Mouse (Mus musculus) intestine, postnatal 0 days (tissue): ENCODE results near the gene Cfd. TPM values are rescaled to one million over a fixed set of nuclear protein-coding genes. Genes with fewer than 3 reads are reported as not detected.
"Not testable (repeated sequence)": the region's sequence is repeated elsewhere in the genome, so short reads cannot be mapped to it uniquely, and the experiment has no call there.

Experiments used
- ATAC-seq: fragments of 200-750 bp; cut with Nextera tagmentation; 2 replicates; pipeline ENCODE4 v1.8.0; 2017; ENCODE audit warnings: mild to moderate bottlenecking, moderate TSS enrichment, moderate library complexity
- H3K27ac ChIP-seq: fragments of 300-500 bp; sonication (generic); 2 replicates; pipeline ENCODE4 v1.5.1; 2014; ENCODE audit warnings: mild to moderate bottlenecking, low read depth, low read length, moderate library complexity
- H3K27me3 ChIP-seq: fragments of 300-500 bp; sonication (generic); replicated peaks from 2 replicates; pipeline ENCODE4 v1.6.1; 2014; ENCODE audit warnings: low read length, mixed read lengths; ENCODE audit not compliant: control insufficient read depth, insufficient read depth
- H3K36me3 ChIP-seq: fragments of 300-500 bp; sonication (generic); 2 replicates; pipeline ENCODE4 v1.6.1; 2014; ENCODE audit warnings: mild to moderate bottlenecking, moderate library complexity; ENCODE audit not compliant: control insufficient read depth, insufficient read depth
- H3K4me1 ChIP-seq: fragments of 300-500 bp; sonication (generic); replicated peaks from 2 replicates; pipeline ENCODE4 v1.6.1; 2014; ENCODE audit warnings: antibody characterized with exemption, low read length, mixed read lengths; ENCODE audit not compliant: control insufficient read depth, insufficient read depth
- H3K4me2 ChIP-seq: fragments of 300-500 bp; sonication (generic); replicated peaks from 2 replicates; pipeline ENCODE4 v1.6.1; 2014; ENCODE audit warnings: low read depth, mild to moderate bottlenecking, moderate library complexity
- H3K4me3 ChIP-seq: fragments of 300-500 bp; sonication (generic); 2 replicates; pipeline ENCODE4 v1.5.1; 2014; ENCODE audit warnings: low read depth, low read length
- H3K9ac ChIP-seq: fragments of 300-500 bp; sonication (generic); 2 replicates; pipeline ENCODE4 v1.6.1; 2014; ENCODE audit warnings: mild to moderate bottlenecking, low read depth, low read length
- H3K9me3 ChIP-seq: fragments of 300-500 bp; sonication (generic); 2 replicates; pipeline ENCODE4 v1.6.1; 2016; ENCODE audit warnings: mixed run types; ENCODE audit not compliant: control insufficient read depth
- CTCF ChIP-seq: sonication (generic); IDR thresholded peaks from 2 replicates; pipeline ENCODE4 v1.5.1; 2016; ENCODE audit warnings: low read depth, mild to moderate bottlenecking, control low read depth, antibody characterized with exemption, moderate library complexity
- WGBS: fragments of 180-500 bp; shearing (Covaris S2); extraction: QIAGEN DNeasy Blood & Tissue Kit; methylation state at CpG from one replicate; pipeline ENCODE4 v1.1.7; 2014; 5-methylcytosine and 5-hydroxymethylcytosine counted together
- polyA plus RNA-seq: library from polyadenylated mRNA; unstranded; fragments of >200 nt; fragmentation: Nextera tagmentation; extraction: Ambion mirVana; gene quantifications from 2 replicates; pipeline ENCODE4 v1.2.1, GENCODE M21; 2015

The Cfd gene
- polyA plus RNA-seq, 1 experiment from 2014 or later: not detected

DNA sequence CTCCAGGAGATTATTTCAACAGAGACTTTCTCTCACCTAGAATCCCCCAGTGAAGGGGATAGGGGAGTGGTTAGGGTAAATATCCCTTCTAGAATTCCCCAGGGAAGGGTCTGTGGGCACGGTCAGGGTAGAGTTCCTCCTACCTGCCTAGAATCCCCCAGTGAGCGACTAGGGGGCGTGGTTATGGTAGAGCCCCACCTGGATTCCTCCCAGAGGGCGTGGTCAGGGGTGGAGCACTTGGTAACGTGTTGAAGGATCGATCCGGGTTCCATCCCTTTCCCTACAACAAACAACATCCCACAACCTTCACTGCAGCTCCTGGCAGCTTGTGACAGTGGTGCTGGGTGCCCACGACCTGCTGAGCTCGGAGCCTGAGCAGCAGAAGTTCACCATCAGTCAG is 9.9 kb upstream of the Cfd start:
- Histone ChIP-seq H3K27me3 (0 out of 2 replicates have a peak, but pooled peaks cover 9% of the 10 kb centered on the region), H3K27ac (no peak overlapping the region), H3K9me3 (no peaks in the 10 kb centered on the region), H3K36me3 (no peaks in the 10 kb centered on the region), H3K9ac (no peak overlapping the region), H3K4me2 (peak overlapping the region; percentile 32; the same call in 1 of the 2 replicates), H3K4me1 (0 out of 2 replicates have a peak, but pooled peaks cover 2% of the 10 kb centered on the region), H3K4me3 (no peak overlapping the region; the same call in 1 of the 2 replicates)
- ATAC-seq: no peak
- TF ChIP-seq CTCF: no peak
- WGBS: 14% methylated on average over 9 of the region's 9 CpGs

DNA sequence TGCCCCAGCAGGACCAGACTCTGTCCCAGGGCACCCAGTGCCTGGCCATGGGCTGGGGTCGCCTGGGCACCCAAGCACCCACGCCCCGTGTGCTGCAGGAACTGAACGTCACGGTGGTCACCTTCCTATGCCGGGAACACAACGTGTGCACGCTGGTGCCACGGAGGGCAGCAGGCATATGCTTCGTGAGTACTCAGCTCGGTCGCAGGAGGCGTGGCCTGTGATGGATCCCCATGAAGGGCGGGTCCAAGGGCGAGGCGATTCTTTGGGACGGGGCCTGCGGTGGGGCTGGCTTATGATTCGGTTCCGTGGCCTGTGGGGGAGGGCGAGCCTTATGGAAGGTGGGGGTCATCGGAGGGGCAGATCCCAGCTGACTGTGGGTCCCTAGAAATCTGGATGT is 8.7 kb upstream of the Cfd start:
- no peak for ATAC-seq
- 9% methylated on average over 22 of the region's 22 CpGs for WGBS
- Histone ChIP-seq H3K4me1 (0 out of 2 replicates have a peak, but pooled peaks cover 2% of the 10 kb centered on the region), H3K9ac (no peak overlapping the region), H3K36me3 (no peaks in the 10 kb centered on the region), H3K27ac (no peak overlapping the region), H3K9me3 (no peaks in the 10 kb centered on the region), H3K4me3 (peak overlapping the region; percentile 5; the same call in 1 of the 2 replicates), H3K27me3 (0 out of 2 replicates have a peak, but pooled peaks cover 9% of the 10 kb centered on the region), H3K4me2 (peak overlapping the region; percentile 44)
- no peak for TF ChIP-seq CTCF

DNA sequence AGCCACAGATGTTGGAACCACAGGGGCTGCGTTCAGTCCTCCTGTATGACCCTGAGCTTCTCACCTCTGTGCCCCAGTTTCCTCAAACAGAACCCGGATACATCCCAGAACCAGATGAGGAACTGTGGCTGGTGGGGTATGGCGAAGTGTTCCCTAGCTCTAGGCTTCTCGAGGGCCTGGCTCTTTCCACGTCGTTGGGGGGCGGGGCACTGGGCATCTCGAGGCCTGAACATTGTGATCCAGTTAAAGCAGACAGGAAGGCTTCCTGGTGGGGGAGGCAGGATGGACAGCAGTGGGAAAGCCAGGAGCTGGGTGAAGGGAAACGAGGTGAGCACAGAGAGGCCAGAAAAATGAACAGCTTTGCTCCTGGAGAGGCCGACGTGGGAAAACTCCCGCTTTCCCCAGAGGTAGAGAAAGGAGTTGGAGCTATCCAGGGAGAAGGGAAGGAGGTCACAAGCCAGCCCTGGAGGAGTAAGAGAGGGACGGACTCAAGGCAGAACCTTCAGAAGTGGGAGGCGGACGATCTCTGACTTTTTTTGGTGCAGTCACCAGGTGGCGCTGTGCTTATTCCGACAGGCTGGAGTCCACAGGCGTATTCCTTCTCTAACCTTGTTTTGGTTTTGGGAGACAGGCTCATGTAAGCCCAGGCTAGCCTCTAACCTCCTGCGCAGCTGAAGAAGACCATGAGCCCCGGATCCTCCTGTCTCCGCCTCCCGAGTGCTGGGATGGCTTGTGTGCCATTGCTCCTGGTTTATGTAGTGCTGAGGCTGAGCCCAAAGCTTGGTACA is 7.2 kb upstream of the Cfd start:
- peak; percentile 85 for TF ChIP-seq CTCF
- Histone ChIP-seq H3K4me3 (no peak overlapping the region; the same call in 1 of the 2 replicates), H3K27me3 (0 out of 2 replicates have a peak, but pooled peaks cover 9% of the 10 kb centered on the region), H3K36me3 (no peaks in the 10 kb centered on the region), H3K9ac (no peak overlapping the region), H3K9me3 (no peaks in the 10 kb centered on the region), H3K4me2 (0 out of 2 replicates have a peak overlapping the region, but pooled peaks have one; percentile 21), H3K27ac (no peak overlapping the region), H3K4me1 (0 out of 2 replicates have a peak, but pooled peaks cover 2% of the 10 kb centered on the region)
- ATAC-seq: 0 out of 2 replicates have a peak, but pooled peaks have one; percentile 22
- WGBS: 21% methylated on average over 22 of the region's 22 CpGs

DNA sequence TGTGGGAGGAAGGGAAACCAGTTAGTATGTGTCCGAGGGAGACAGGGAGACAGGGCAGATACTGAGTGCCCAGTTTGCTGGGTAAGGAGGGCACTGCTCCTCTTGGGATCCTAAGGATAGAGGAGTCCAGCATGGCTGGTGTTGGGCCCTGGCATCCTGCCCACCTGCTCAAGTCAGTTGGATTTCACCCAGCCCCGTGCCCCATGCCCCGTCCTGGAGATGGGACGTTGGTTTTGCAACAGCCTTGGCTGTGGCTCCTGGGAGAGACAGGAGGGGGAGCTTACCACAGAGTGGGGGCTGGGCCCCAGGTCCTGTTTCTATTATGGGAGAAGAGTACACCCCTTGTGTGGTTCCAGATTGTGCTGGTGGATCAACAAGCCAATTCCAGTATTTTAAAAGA is 6.2 kb upstream of the Cfd start:
- Histone ChIP-seq H3K4me1 (0 out of 2 replicates have a peak, but pooled peaks cover 2% of the 10 kb centered on the region), H3K4me3 (no peak overlapping the region), H3K27ac (no peak overlapping the region), H3K9ac (no peak overlapping the region), H3K9me3 (no peaks in the 10 kb centered on the region), H3K36me3 (no peaks in the 10 kb centered on the region), H3K27me3 (0 out of 2 replicates have a peak, but pooled peaks cover 9% of the 10 kb centered on the region), H3K4me2 (no peak overlapping the region)
- 67% methylated on average over 4 of the region's 4 CpGs for WGBS
- TF ChIP-seq CTCF: no peak
- no peak for ATAC-seq

DNA sequence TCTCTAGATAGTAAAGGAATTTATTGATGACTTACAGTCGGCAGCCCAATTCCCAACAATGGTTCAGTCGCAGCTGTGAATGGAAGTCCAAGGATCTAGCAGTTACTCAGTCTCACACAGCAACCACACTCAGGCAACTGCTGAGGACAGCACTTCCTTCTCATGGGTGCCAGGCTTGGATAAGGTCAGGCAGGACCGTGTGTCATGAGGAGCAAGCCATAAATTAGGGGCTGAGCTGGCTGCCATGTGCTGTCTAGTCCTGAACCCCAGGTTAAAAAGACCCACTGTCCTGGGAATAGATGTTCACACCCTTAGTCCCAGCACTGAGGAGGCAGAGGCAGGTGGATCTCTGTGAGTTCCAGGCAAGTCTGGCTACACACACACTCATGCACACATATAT is 5.7 kb upstream of the Cfd start:
- 50% methylated on average over 3 of the region's 3 CpGs for WGBS
- not testable (repeated sequence) for H3K4me2 ChIP-seq, H3K4me1 ChIP-seq, H3K9me3 ChIP-seq, H3K9ac ChIP-seq, H3K27ac ChIP-seq, ATAC-seq, H3K4me3 ChIP-seq, H3K27me3 ChIP-seq, H3K36me3 ChIP-seq

DNA sequence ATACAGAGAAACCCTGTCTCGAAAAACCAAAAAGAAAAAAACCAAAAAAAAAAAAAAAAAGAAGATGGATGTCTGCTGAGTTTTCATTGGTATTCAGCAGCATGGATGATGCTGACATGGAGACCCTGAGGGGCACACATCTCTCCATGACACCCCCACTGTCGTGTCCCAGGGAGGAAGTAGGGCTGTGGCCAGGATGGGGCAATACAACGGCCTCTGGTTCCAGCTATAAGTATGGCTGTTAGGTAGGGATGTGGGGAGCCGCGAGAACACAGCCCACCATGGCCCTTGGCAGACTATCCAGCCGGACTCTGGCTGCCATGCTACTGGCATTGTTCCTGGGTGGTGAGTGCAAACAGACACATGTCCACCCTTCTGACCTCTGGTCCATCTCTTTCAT is 4.6 kb upstream of the Cfd start, which contains the start of gene Elane:
TSS of gene Elane (plus strand) at position 194 of the 400 bp plus-strand sequence.
- H3K4me1 ChIP-seq: 0 out of 2 replicates have a peak, but pooled peaks cover 2% of the 10 kb centered on the region
- no peak within 1 kb of the TSS for H3K4me3 ChIP-seq
- 91% methylated on average over 6 of the region's 6 CpGs for WGBS
- no peak for TF ChIP-seq CTCF
- no peak within 1 kb of the TSS for H3K27ac ChIP-seq
- ATAC-seq: no peak
- H3K27me3 ChIP-seq: 0 out of 2 replicates have a peak, but pooled peaks cover 9% of the 10 kb centered on the region
- H3K36me3 ChIP-seq: no peaks in the 10 kb centered on the region
- no peak within 1 kb of the TSS for H3K9ac ChIP-seq
- H3K4me2 ChIP-seq: no peak within 1 kb of the TSS
- H3K9me3 ChIP-seq: no peaks in the 10 kb centered on the region
